Mouse (Mus musculus) midbrain, embryonic 10.5 days (tissue): ENCODE results near the gene Ciart. TPM values are rescaled to one million over a fixed set of nuclear protein-coding genes. Genes with fewer than 3 reads are reported as not detected.
"Not testable (repeated sequence)": the region's sequence is repeated elsewhere in the genome, so short reads cannot be mapped to it uniquely, and the experiment has no call there.

Experiments used
- DNase-seq: peaks from one replicate; pipeline ENCODE4 v3.0.0-alpha.2; 2017; ENCODE audit warnings: low spot score
- H3K27ac ChIP-seq: fragments of 300-500 bp; sonication (generic); replicated peaks from 2 replicates; pipeline ENCODE4 v1.5.1; 2016; ENCODE audit warnings: mild to moderate bottlenecking
- H3K27me3 ChIP-seq: fragments of 300-500 bp; sonication (generic); 2 replicates; pipeline ENCODE4 v1.6.1; 2016; ENCODE audit warnings: low read depth, mild to moderate bottlenecking; ENCODE audit not compliant: poor library complexity, severe bottlenecking
- H3K36me3 ChIP-seq: fragments of 300-500 bp; sonication (generic); 2 replicates; pipeline ENCODE4 v1.6.1; 2016; ENCODE audit warnings: mild to moderate bottlenecking, moderate library complexity
- H3K4me1 ChIP-seq: fragments of 300-500 bp; sonication (generic); 2 replicates; pipeline ENCODE4 v1.6.1; 2016
- H3K4me3 ChIP-seq: fragments of 300-500 bp; sonication (generic); 2 replicates; pipeline ENCODE4 v1.5.1; 2016; ENCODE audit warnings: mild to moderate bottlenecking, moderate library complexity
- H3K9me3 ChIP-seq: fragments of 300-500 bp; sonication (generic); replicated peaks from 2 replicates; pipeline ENCODE4 v1.6.1; 2016; ENCODE audit warnings: mild to moderate bottlenecking
- WGBS: fragments of 180-500 bp; shearing (Covaris S2); methylation state at CpG from one replicate; pipeline ENCODE4 v1.1.7; 2016; 5-methylcytosine and 5-hydroxymethylcytosine counted together
- polyA plus RNA-seq: library from polyadenylated mRNA; unstranded; fragments of >200 nt; fragmentation: Nextera tagmentation; extraction: Ambion mirVana; gene quantifications from 2 replicates; pipeline ENCODE4 v1.2.1, GENCODE M21; 2016

The Ciart gene
- polyA plus RNA-seq, 1 experiment from 2014 or later = 12.3 TPM

DNA sequence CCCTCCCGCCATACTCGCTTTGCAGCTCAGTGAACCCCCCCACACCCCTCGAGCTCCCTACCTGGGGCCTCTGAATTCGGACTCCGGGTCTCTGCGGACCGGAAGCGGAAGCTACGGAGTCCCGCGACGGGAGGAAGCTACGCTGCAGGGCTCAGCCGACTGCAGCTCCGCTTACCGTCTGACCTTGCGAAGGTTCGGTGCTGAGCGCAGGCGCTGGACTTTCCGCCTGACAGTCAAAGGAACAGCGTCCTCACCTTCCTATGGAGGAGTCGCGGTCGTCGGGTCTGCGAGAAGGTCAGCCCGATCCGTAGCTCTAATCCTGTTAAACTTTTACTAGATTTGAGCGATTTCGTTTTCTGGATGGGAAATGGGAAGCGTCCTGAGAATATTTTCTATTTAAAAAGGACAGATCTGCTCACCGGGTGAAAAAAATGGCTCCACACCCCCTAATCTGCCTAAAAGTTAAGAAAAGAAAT, 10.6 kb downstream of the Ciart start, which contains the start of gene Mrps21:
Gene Mrps21, minus strand, starts transcription at position 128 of the 476 bp plus-strand sequence.
- peak within 1 kb of the TSS; percentile 81 for H3K4me3 ChIP-seq
- H3K27ac ChIP-seq = peak within 1 kb of the TSS; percentile 87
- WGBS = under 1% methylated on average over 33 of the region's 33 CpGs
- DNase-seq = peak; percentile 88
- H3K4me1 ChIP-seq = peaks cover 19% of the 10 kb centered on the region
- H3K36me3 ChIP-seq = peaks cover 43% of the 10 kb centered on the region
- H3K27me3 ChIP-seq = no peaks in the 10 kb centered on the region
- H3K9me3 ChIP-seq = no peaks in the 10 kb centered on the region

- 9% methylated on average over 15 of the region's 15 CpGs for WGBS
- Histone ChIP-seq H3K27ac (peak overlapping the region; percentile 87), H3K4me3 (peak overlapping the region; percentile 81), H3K9me3 (no peaks in the 10 kb centered on the region), H3K36me3 (peaks cover 47% of the 10 kb centered on the region), H3K4me1 (peaks cover 19% of the 10 kb centered on the region), H3K27me3 (no peaks in the 10 kb centered on the region)
- DNase-seq = no peak
These were observed 11.1 kb downstream of the Ciart start for GRCm38 (mm10) chr3:95870976-95871375.

- H3K4me3 ChIP-seq = no peak overlapping the region
- H3K27ac ChIP-seq = no peak overlapping the region
- peaks cover 18% of the 10 kb centered on the region for H3K4me1 ChIP-seq
- WGBS = 92% methylated on average over 2 of the region's 2 CpGs
- H3K27me3 ChIP-seq = no peaks in the 10 kb centered on the region
- DNase-seq = no peak
- H3K36me3 ChIP-seq = peaks cover 76% of the 10 kb centered on the region
- H3K9me3 ChIP-seq = no peaks in the 10 kb centered on the region
These were observed 14.6 kb downstream of the Ciart start for GRCm38 (mm10) chr3:95867408-95867807.

- Histone ChIP-seq H3K4me1 (peaks cover 10% of the 10 kb centered on the region), H3K27ac (no peak overlapping the region), H3K27me3 (no peaks in the 10 kb centered on the region), H3K4me3 (no peak overlapping the region), H3K36me3 (peaks cover 88% of the 10 kb centered on the region), H3K9me3 (no peaks in the 10 kb centered on the region)
- 94% methylated on average over 5 of the region's 5 CpGs for WGBS
- DNase-seq = no peak
These were observed 16.0 kb downstream of the Ciart start for GRCm38 (mm10) chr3:95866071-95866470.

- no peaks in the 10 kb centered on the region for H3K9me3 ChIP-seq
- 94% methylated on average over 20 of the region's 20 CpGs for WGBS
These were observed 16.5 kb downstream of the Ciart start for GRCm38 (mm10) chr3:95865571-95865970.

GRCm38 (mm10) chr3:95865050-95865449, 17.0 kb downstream of the Ciart start:
- Histone ChIP-seq H3K4me3 (no peak overlapping the region), H3K9me3 (no peaks in the 10 kb centered on the region), H3K27me3 (no peaks in the 10 kb centered on the region), H3K36me3 (peaks cover 85% of the 10 kb centered on the region), H3K27ac (no peak overlapping the region), H3K4me1 (no peaks in the 10 kb centered on the region)
- 90% methylated on average over 5 of the region's 5 CpGs for WGBS
- DNase-seq = no peak

More at GRCm38 (mm10) chr3:95865571-95865970, 16.5 kb downstream of the Ciart start:
- H3K27me3 ChIP-seq = no peaks in the 10 kb centered on the region
- no peak overlapping the region for H3K4me3 ChIP-seq
- peaks cover 5% of the 10 kb centered on the region for H3K4me1 ChIP-seq
- H3K27ac ChIP-seq = no peak overlapping the region
- peaks cover 88% of the 10 kb centered on the region for H3K36me3 ChIP-seq
- DNase-seq = no peak

GRCm38 (mm10) chr3:95863578-95863977, 18.5 kb downstream of the Ciart start:
- H3K27me3 ChIP-seq = no peaks in the 10 kb centered on the region
- peaks cover 71% of the 10 kb centered on the region for H3K36me3 ChIP-seq
- H3K4me3 ChIP-seq = no peak overlapping the region
- H3K9me3 ChIP-seq = no peaks in the 10 kb centered on the region
- no peak for DNase-seq
- 84% methylated on average over 7 of the region's 7 CpGs for WGBS
- no peak overlapping the region for H3K27ac ChIP-seq
- H3K4me1 ChIP-seq = no peaks in the 10 kb centered on the region

GRCm38 (mm10) chr3:95861796-95862195, 20.3 kb downstream of the Ciart start:
- Histone ChIP-seq H3K4me1 (no peaks in the 10 kb centered on the region), H3K4me3 (no peak overlapping the region), H3K27ac (no peak overlapping the region), H3K36me3 (peaks cover 53% of the 10 kb centered on the region), H3K9me3 (no peaks in the 10 kb centered on the region), H3K27me3 (no peaks in the 10 kb centered on the region)
- WGBS = 41% methylated on average over 2 of the region's 2 CpGs
- DNase-seq = peak; percentile 52

DNA sequence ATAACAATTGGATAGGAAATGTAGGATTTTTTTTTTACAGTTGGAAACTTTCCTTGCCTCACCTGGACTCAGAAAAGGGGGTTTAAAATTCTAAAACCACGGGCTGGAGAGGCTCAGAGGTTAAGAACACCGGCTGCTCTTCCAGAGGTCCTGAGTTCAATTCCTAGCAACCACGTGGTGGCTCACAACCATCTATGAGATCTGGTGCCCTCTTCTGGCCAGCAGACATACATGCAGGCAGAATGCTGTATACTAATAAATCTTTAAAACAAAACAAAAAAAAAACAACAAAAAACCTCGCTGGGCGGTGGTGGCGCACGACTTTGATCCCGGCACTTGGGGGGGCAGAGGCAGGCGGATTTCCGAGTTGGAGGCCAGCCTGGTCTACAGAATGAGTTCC, 20.8 kb downstream of the Ciart start:
- 73% methylated on average over 10 of the region's 10 CpGs for WGBS

GRCm38 (mm10) chr3:95860323-95860722, 21.7 kb downstream of the Ciart start:
- peaks cover 5% of the 10 kb centered on the region for H3K4me1 ChIP-seq
- no peak overlapping the region for H3K27ac ChIP-seq
- peaks cover 39% of the 10 kb centered on the region for H3K36me3 ChIP-seq
- WGBS = 90% methylated on average over 3 of the region's 3 CpGs
- DNase-seq = no peak
- no peak overlapping the region for H3K4me3 ChIP-seq
- H3K27me3 ChIP-seq = no peaks in the 10 kb centered on the region
- no peaks in the 10 kb centered on the region for H3K9me3 ChIP-seq

More for the DNA sequence above, 20.8 kb downstream of the Ciart start:
- H3K4me1 ChIP-seq = peaks cover 1% of the 10 kb centered on the region
- H3K36me3 ChIP-seq = peaks cover 47% of the 10 kb centered on the region
- H3K9me3 ChIP-seq = no peaks in the 10 kb centered on the region
- no peaks in the 10 kb centered on the region for H3K27me3 ChIP-seq
- H3K4me3 ChIP-seq = no peak overlapping the region
- DNase-seq = no peak
- H3K27ac ChIP-seq = no peak overlapping the region

- Histone ChIP-seq H3K4me1 (peaks cover 16% of the 10 kb centered on the region), H3K36me3 (peaks cover 25% of the 10 kb centered on the region)
- H3K27ac ChIP-seq, DNase-seq, H3K4me3 ChIP-seq, H3K9me3 ChIP-seq, H3K27me3 ChIP-seq: not testable (repeated sequence)
- 94% methylated on average over 3 of the region's 3 CpGs for WGBS
These were observed 23.8 kb downstream of the Ciart start for GRCm38 (mm10) chr3:95858278-95858677.

- not testable (repeated sequence) for H3K4me3 ChIP-seq, DNase-seq, H3K9me3 ChIP-seq, H3K27me3 ChIP-seq, H3K27ac ChIP-seq
- WGBS = 90% methylated on average over 1 of the region's 1 CpGs
- peaks cover 16% of the 10 kb centered on the region for H3K4me1 ChIP-seq
- peaks cover 28% of the 10 kb centered on the region for H3K36me3 ChIP-seq
These were observed 25.0 kb downstream of the Ciart start for GRCm38 (mm10) chr3:95857050-95857449.

DNA sequence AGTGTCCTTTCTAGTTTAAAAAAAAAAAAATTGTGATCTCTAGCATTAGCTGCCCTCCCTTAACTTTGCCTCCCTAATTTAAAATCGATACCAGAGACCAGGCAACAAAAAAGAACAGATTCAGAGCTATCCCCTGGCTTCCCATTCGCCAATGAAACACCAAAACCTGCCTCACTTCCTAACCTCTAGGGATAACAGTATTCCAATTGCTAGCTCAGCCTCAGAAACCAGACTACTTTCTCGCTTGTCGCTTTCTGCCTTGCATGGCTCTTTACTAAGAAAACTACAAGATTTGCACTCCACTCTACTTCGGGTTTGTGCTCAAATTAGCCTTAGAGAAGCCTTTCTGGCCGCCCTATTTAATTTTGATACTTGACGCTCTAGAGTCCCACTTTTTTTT, 25.9 kb downstream of the Ciart start:
- no peaks in the 10 kb centered on the region for H3K27me3 ChIP-seq
- H3K36me3 ChIP-seq = peaks cover 28% of the 10 kb centered on the region
- WGBS = 26% methylated on average over 7 of the region's 7 CpGs
- H3K9me3 ChIP-seq = no peaks in the 10 kb centered on the region
- no peak for DNase-seq
- peaks cover 16% of the 10 kb centered on the region for H3K4me1 ChIP-seq
- peak overlapping the region; percentile 95 for H3K4me3 ChIP-seq
- H3K27ac ChIP-seq = peak overlapping the region; percentile 93
